Mouse (Mus musculus) right cerebral cortex, adult 18-20 months (tissue): ENCODE measurements at regions not wholly inside any gene's neighbourhood (a gene's known extent, or its start where the extent isn't known, plus 50 kb on each side); places are given as distances from the start of the nearest gene placed in this dataset.
A peak's percentile ranks its signal among the peaks of the same experiment; 100 is the strongest.
"Not testable (repeated sequence)": the region's sequence is repeated elsewhere in the genome, so short reads cannot be mapped to it uniquely, and the experiment has no call there.

Experiments
- DNase-seq: peaks from one replicate; pipeline ENCODE4 v3.0.0; 2022; ENCODE audit warnings: mixed read lengths

DNA sequence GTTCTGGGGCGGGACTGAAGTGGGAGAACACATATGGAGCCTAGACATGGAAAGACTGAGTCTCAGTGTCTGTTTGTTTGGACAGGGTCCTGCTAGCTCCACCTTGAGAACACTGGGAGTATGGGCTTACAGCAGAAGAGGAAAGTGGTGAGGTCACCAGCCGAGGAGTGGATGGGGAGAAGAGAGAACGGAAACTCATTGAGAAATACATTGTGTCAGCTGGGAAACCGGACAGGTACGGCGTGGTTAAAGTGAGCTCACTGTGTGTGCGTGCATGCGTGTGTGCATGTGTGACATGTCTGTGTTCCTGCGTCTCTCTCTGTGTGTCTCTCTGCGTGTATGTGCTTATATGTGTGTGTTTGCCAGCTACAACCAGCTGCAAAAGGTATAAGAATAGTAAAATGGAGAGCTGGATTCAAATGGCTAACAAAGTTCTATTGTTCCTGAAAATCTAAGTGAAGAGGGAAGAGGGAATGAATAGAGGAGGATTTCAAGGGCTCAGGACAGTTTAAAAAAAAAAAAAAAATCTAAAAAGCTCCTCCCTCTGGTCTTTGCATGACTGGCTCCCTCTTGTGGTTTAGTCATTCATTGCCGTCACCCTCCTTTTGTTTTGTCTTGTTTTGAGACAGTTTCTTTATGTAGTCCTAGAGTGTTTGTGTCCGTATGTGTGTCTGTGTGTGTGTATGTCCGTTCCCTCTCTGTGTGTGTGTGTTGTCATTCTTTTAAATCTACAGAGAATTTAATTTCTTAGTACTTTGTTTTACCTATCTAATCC, 52.0 kb upstream of the Ak4 start:
- DNase-seq: peak; percentile 51

DNA sequence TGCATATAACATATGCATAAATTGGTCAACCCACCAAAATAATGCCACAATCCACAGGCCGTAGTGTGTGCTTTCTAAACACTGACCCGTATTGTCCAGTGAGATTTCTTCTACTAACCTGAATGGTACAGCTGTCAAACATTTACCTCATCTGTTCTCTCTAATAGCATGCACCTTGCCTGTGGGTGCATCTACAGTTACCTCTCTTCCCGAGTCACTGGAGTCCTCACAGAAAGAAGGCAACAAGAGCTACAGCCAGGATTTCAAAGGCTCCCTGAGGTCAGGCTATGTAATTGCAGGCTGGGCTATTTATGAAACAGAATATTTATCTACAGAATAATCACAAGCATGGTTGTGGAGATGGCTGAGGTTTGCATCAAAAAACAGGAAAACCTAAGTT, 53.8 kb upstream of the Ak4 start:
- no peak for DNase-seq

DNA sequence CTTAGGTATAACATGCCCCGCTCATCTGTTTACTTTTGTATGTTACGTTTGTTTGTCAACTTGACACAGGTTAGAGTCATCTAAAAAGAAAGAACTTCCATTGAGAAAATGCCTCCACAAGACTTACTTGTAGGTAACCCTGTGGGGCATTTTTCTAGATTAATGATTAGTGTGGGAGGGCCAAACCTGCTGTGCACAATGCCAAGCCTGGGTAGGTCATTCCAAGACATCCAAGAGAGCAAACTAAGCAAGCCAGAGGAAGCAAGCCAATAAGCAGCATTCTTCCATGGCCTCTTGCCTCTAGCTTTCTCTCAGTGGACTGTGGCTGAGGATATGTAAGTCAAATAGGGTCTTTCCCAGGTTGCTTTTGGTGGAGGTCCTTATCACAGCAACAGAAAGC, 54.4 kb upstream of the Ak4 start:
- no peak for DNase-seq

DNA sequence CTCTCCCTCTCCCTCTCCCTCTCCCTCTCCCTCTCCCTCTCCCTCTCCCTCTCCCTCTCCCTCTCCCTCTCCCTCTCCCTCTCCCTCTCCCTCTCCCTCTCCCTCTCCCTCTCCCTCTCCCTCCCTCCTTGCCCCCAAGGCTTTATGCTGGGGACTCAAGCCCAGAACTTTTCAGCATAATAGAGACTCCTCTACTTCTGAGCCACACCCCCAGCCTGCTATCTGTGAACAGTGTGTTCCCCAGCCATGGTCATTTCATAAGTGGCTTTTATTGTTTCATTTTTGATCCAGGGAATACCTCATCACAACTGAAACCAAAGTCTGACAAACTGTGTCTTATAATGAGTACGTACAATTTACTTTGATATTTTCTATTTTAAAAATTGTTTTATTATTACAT, 55.8 kb upstream of the Ak4 start:
- not testable (repeated sequence) for DNase-seq

DNA sequence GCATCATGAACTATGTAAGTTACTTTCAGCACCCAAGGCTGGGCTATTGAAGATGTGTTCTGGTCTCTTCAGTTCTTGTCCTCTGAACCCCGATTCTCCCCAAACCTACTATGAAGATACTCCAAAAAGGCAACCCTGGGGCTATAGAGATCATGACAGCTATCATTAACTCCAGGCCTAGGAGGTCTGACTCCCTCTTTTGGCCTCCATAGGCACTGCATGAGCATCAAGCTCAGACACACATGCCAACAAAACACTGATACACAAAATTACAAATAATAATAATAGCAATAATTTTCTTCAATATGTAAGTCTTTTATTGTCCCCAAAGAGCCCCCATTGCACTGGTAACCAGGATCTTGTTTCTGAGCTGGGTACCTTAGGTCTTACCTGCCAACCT, 57.3 kb upstream of the Ak4 start:
- DNase-seq: no peak

GRCm38 (mm10) chr4:101360296-101360695, 58.8 kb upstream of the Ak4 start:
- DNase-seq: no peak

DNA sequence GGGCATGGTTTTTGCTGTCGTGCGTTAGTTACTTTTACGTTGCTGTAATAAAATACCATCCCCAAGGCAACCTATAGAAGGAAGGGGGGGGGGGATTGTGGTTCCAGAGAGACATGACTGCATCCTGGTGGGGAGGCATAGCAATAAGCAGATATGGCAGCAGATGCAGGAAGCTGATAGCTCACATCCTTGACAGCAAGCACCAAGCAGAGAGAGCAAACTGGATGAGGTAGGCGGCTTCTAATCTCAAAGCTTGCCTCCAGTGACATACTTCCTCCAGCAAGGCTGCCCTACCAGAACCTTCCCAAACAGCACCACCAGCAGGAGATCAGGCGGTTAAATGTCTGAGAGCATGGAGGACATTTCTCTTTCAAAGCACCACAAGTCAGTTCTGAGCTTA, 60.0 kb upstream of the Ak4 start:
- DNase-seq: no peak

- DNase-seq: no peak
Measured at GRCm38 (mm10) chr4:101358525-101358924, 60.6 kb upstream of the Ak4 start.

- DNase-seq: no peak
Measured at GRCm38 (mm10) chr4:101357923-101358322, 61.2 kb upstream of the Ak4 start.

DNA sequence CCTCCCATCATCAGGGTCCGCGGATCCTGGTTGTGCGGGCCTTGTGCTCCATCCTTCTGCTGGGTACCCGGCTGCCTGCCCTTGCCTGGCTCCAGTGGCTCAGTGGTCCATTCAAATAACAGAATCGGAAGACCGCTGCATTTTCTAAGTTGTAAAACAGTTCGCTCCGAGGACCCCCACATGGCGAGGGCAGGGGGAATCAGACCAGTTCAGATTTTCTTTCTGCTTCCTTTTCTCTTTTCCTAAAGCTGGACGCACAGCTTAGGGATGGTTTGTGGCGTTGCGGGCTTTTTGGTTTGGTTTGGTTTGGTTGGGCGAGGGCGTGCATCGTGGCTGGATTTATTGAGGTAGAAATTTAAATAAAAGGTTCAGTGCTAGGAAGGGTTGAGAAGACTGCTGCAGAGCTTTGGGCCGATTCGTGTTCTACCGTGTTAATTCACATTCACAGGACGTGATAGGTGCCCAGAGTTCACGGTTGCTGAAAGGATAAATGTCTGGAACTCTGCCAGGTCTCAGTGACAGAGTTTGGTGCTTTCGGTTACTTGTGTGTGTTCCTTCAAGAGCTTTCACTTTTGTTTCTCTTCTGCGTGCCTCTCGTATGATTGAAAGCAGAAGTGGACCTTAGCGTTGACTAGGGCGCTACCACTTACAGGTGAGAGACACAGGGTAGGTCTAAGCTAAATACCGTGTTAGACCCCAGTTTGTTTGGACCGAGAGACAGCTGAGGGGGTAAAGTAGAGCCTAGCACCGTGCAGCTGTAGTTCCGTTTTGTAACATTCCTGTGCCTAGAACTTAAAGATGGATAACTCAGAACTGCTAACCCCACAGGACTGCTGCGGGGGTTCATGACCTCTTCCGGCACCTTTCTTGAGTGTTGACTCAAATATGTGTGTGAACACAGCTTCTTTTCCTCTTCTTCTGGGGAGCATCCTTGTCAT, 61.9 kb upstream of the Ak4 start:
- peak; percentile 40 for DNase-seq

- DNase-seq: peak; percentile 90
Measured at GRCm38 (mm10) chr4:101356093-101356953, 62.8 kb upstream of the Ak4 start.

GRCm38 (mm10) chr4:101355431-101356092, 63.5 kb upstream of the Ak4 start:
- no peak for DNase-seq

DNA sequence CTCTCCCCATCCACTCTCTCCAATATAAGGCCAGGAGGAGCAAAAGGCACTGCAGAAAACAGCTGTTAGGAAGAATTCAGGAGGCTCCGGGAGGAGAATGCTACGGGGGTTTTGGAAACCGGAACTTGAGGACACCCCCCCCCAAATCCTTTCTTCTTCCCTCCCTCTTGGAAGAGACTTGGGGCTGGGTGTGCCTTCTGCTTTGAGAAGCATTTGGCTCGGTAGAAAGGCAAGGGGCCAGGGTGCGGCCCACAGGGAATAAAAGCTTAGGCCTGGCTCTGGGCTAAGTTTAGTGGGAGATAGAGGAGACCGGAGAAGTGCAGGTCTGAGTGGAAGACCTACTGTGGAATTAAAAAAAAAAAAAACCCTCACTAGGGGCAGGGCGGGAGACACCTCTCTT, 64.1 kb upstream of the Ak4 start:
- DNase-seq: no peak

DNA sequence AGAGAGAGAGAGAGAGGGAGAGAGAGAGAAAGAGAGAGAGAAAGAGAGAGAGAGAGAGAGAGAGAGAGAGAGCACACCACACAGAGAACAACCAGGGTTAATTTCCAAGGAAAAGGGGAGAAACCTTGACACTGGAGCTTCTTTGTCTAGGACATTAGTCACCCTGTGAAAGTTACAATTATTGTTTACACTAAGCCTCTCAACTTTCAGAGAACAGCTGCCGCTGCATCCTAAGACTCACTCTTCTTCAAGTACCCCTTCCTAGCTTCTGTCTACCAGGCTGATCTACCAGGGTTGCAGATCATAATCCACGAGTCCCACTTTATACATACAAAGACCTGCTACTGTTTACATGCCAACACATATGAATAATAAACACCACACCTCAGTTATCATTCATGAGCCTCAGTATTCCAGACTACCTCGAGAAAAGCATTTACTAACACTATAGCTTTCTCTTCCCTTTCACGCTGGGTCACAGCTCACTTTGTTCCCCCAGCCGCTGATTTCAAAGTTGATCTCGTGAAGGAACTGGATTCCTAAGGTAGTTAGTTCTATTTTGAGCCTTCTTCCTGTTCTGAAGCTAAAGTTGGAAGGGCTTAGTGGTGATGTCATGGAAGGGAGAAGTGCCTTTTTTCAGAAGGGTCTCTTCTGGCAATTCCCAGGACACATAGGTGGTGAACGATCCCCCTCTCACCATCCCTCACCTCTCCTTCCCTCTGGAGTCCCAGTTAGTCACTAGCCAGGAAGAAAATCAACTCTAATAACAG, 64.8 kb upstream of the Ak4 start:
- DNase-seq: no peak

- no peak for DNase-seq
Measured at GRCm38 (mm10) chr4:101352178-101352577, 66.9 kb upstream of the Ak4 start.

GRCm38 (mm10) chr4:101351716-101352115, 67.4 kb upstream of the Ak4 start:
- DNase-seq: no peak

GRCm38 (mm10) chr4:101350656-101351055, 68.4 kb upstream of the Ak4 start:
- DNase-seq: no peak

DNA sequence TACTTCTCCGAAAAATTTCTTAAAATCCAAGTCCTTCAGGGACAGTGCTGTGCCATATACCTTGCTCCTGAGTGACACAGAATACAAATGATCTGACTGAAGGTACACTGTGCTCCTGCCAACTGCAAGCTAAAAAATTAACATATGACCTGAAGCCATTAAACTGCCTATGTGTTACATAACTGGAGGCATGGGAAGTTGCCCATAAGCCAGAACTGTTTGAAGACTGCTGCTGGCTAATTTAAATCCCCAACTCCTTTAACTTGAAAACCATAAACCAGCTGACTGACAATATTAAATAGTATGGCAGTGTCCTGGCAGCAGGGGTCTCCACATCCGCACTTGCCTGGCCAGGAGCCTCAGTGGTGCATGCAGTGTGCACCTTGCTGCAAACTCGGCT, 68.9 kb upstream of the Ak4 start:
- DNase-seq: no peak

- DNase-seq: peak; percentile 43
Measured at GRCm38 (mm10) chr4:101349413-101349812, 69.7 kb upstream of the Ak4 start.

DNA sequence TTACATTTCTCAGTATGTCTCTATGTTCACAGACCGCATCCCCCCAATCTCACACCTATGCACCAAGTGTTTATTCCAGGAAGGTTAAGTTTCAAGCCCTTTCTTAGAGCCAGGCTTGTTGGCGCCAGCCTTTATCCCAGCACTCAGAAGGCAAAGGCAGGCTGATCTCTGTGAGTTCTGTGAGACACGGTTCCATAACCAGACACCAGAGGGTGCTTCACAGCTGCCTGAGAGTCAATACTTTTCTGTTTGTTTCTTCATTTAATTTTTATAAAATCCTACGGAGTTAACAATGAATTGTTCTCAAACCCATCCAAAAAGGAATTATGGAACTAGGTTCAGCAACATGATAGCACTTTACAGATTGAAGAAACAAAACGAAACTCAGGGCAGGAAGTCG, 71.8 kb upstream of the Ak4 start:
- DNase-seq: no peak

DNA sequence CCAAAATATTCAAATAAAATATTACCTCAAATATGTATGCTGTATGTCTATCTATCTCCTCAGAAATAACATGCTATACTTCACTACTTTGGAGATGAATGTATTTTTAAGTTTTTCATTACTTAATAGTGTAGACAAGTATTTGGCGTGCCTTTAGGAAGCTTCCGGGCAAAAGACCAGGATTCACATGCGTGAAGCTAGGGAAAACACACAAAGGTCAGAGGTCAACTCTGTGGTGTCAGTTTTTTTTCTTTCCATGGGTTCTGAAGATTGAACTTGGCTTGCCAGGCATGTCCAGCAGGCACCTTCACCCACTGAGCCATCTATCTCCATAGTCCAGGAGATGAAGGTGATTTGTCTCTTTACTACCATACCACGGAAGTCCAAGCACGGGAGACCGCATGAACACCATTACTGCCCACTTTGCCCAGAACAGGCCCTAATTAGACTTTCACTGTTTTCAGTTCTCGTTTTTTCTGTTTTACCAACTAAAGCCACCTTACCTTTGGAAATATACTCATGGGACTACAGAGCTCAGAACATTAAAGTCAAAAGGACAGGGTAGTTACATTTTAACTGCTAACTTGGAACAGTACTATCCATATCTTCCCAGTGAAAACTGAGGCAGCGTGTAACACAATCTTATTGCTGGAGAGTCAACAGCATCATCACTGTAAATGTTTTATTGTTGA, 76.9 kb upstream of the Ak4 start:
- DNase-seq: no peak
